Mouse (Mus musculus) T-cell, adult 66 days (primary cell): ENCODE data around the gene Anxa6. TPM values are rescaled to one million over a fixed set of nuclear protein-coding genes. Genes with fewer than 3 reads are reported as not detected.

ENCODE experiments used
- total RNA-seq, 2 experiments: library from RNA; stranded (reverse); gene quantifications; 3 replicates in 1 of 2; 4 replicates in 1 of 2; pipeline ENCODE4 v1.2.4; 2023

Gene Anxa6
- total RNA-seq = 100 to 1,000 TPM; 448 to 457 TPM

GRCm38 (mm10) chr11:55033040-55033660 is at the start of gene Anxa6:
Gene Anxa6 (minus strand): TSS chr11:55033445.

GRCm38 (mm10) chr11:55077331-55078231 is 44.3 kb upstream of the Anxa6 start, which contains the start of gene Ccdc69:
Gene Ccdc69 (minus strand): TSS chr11:55078131.

GRCm38 (mm10) chr11:54962810-54963209 is 70.4 kb downstream of the Anxa6 start, which contains the start of gene Tnip1:
Gene Tnip1 (minus strand): TSS chr11:54962917.

Other genes with a start within 250 kb of the Anxa6 start
- 100 to 1,000 TPM; 149 to 156 TPM for gene Cdc42se2, start 245.8 kb downstream of the Anxa6 start, total RNA-seq
- 10 to 100 TPM in 1 of 2 experiments, 1 to 10 TPM in 1; 8.2 to 13.1 TPM for gene Lyrm7, start 172.5 kb downstream of the Anxa6 start, total RNA-seq
- gene Hint1, start 167.1 kb downstream of the Anxa6 start, total RNA-seq = 100 to 1,000 TPM; 115 to 148 TPM
- gene Gpx3, start 131.0 kb downstream of the Anxa6 start, total RNA-seq = not detected
- 100 to 1,000 TPM; 169 to 173 TPM for gene Tnip1, start 70.5 kb downstream of the Anxa6 start, total RNA-seq
- gene Ccdc69, start 44.7 kb upstream of the Anxa6 start, total RNA-seq = 10 to 100 TPM; 38.7 to 41.7 TPM
- 10 to 100 TPM; 65.3 to 72.2 TPM for gene Gm2a, start 64.7 kb upstream of the Anxa6 start, total RNA-seq
- gene Slc36a3, start 118.3 kb upstream of the Anxa6 start, total RNA-seq = not detected
- gene Slc36a2, start 151.6 kb upstream of the Anxa6 start, total RNA-seq = not detected
- gene Slc36a1, start 170.9 kb upstream of the Anxa6 start, total RNA-seq = 10 to 100 TPM; 28.0 to 29.5 TPM